Mouse (Mus musculus) C2C12 (cell line): ENCODE data around the gene Vma21-ps.

Experiments used
- CEBPB ChIP-seq: IDR thresholded peaks from one replicate; pipeline ENCODE4 v1.6.1; 2011; ENCODE audit warnings: low read depth, mild to moderate bottlenecking, control low read depth, moderate library complexity
- CTCF ChIP-seq: IDR thresholded peaks from one replicate; pipeline ENCODE4 v1.5.1; 2011; ENCODE audit not compliant: control insufficient read depth, insufficient read depth, insufficient read length
- FOSL1 ChIP-seq: IDR thresholded peaks from one replicate; pipeline ENCODE4 v1.8.0; 2011; ENCODE audit warnings: mild to moderate bottlenecking, low read length; ENCODE audit not compliant: poor library complexity, insufficient read depth, severe bottlenecking
- MAX ChIP-seq: IDR thresholded peaks from one replicate; pipeline ENCODE4 v1.6.1; 2011; ENCODE audit warnings: mild to moderate bottlenecking, control low read depth
- USF1 ChIP-seq: IDR thresholded peaks from one replicate; pipeline ENCODE4 v1.6.1; 2011; ENCODE audit warnings: low read depth, mild to moderate bottlenecking, control low read depth, moderate library complexity

DNA sequence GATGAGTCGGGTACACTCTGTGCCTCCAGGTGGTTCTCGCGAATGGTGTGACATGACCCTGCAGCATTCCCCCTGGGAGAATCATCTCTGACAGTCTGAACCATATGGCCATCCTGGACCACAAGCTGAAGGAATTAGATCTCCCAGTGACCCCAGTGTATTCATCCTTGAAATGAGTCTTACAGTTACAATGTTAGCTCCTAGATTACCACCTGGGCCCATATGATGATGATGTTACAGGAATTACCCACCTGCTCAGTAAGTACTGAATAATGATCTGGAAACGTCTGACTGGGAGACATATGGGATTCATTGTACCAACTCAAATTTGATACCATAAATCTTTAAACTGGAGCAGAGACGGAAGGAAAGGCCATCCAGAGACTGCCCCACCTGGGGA is 29.4 kb upstream of the Vma21-ps start:
- no peak for TF ChIP-seq USF1
- no peak for TF ChIP-seq CTCF
- TF ChIP-seq MAX: no peak
- TF ChIP-seq FOSL1: no peak
- TF ChIP-seq CEBPB: no peak
